In the genomic region with DNA sequence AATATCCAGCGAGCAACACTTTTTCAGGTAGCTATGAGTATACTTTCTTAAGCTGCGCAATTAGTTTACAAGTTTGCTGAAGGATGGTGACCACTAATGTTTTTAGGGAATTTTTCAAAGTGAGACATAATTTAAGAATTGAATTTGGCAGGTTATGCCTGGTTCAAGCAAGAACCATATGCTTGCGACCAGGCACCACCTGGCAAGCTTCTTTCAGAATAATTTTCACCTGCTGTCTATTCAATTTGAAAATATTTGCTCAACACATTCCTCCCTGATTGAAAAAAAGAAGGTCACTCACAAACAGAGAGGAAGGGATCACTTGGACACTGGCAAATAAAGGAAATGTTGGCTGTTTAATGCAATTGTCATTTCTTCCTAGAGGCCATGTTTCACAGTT, we compare ENCODE assay signal across 21 mouse cellular contexts.
"Had no signal": no experiment of that assay in that cellular context is flagged by ENCODE, and none has a peak within 500 bp of the region (broad histone marks: within the 10 kb centered on the region; RNA-seq: fewer than 3 reads in every experiment).

No protein-coding gene starts in this region.

- H3K9me3 ChIP-seq: kidney, embryonic 15.5 days; liver, embryonic 15.5 days; lung, embryonic 15.5 days; megakaryocyte, embryonic 14.5 days; midbrain, embryonic 10.5 days; midbrain, embryonic 13.5 days; neural tube, embryonic 13.5 days had no signal

- H3K27me3 ChIP-seq: kidney, embryonic 15.5 days; liver, embryonic 15.5 days; lung, embryonic 15.5 days; megakaryocyte, embryonic 14.5 days; midbrain, embryonic 13.5 days; neural tube, embryonic 13.5 days had no signal

- H3K36me3 ChIP-seq: kidney, embryonic 15.5 days; liver, embryonic 15.5 days; lung, embryonic 15.5 days; midbrain, embryonic 10.5 days; midbrain, embryonic 13.5 days; neural tube, embryonic 13.5 days had no signal

- H3K4me2 ChIP-seq: kidney, embryonic 15.5 days; liver, embryonic 11.5 days; liver, embryonic 15.5 days; lung, embryonic 15.5 days; midbrain, embryonic 13.5 days; neural tube, embryonic 13.5 days had no signal

- H3K27ac ChIP-seq: kidney, embryonic 15.5 days; left cerebral cortex, adult 2 months; liver, embryonic 15.5 days; lung, embryonic 15.5 days; midbrain, embryonic 10.5 days; midbrain, embryonic 13.5 days; neural tube, embryonic 13.5 days had no signal

- DNase-seq: kidney, postnatal 14 days; kidney, postnatal 4 days; layer of hippocampus, postnatal 36 days; lung, adult 18-20 months; lung, postnatal 10 days; lung, postnatal 36 days; retina, postnatal 1 day; right cerebral cortex, postnatal 25 days; thymus, adult 18-20 months; thymus, postnatal 36 days had no signal

- ATAC-seq: midbrain, embryonic 13.5 days; midbrain, embryonic 16.5 days had no signal

- H3K4me3 ChIP-seq: kidney, embryonic 15.5 days; left cerebral cortex, adult 2 months; liver, embryonic 15.5 days; lung, embryonic 15.5 days; megakaryocyte, embryonic 14.5 days; midbrain, embryonic 10.5 days; midbrain, embryonic 13.5 days; myocyte; neural tube, embryonic 13.5 days had no signal

- H3K4me1 ChIP-seq: kidney, embryonic 15.5 days; liver, embryonic 15.5 days; lung, embryonic 15.5 days; megakaryocyte, embryonic 14.5 days; midbrain, embryonic 10.5 days; midbrain, embryonic 13.5 days; neural tube, embryonic 13.5 days had no signal

- H3K9ac ChIP-seq: kidney, embryonic 15.5 days; liver, embryonic 15.5 days; lung, embryonic 15.5 days; midbrain, embryonic 13.5 days; neural tube, embryonic 13.5 days had no signal
